Mouse (Mus musculus) megakaryocyte progenitor cell, adult 5-6 weeks (primary cell): ENCODE measurements around the gene M1ap. TPM values are rescaled to one million over a fixed set of nuclear protein-coding genes. Genes with fewer than 3 reads are reported as not detected.

Experiments used
- ATAC-seq: replicated peaks from 2 replicates; pipeline ENCODE4 v1.8.0; 2016; ENCODE audit warnings: mild to moderate bottlenecking, moderate TSS enrichment, inconsistent platforms; ENCODE audit not compliant: poor library complexity
- total RNA-seq, 2 experiments: library from RNA; stranded (forward) in 1 of 2; stranded (reverse) in 1 of 2; fragments of 157-497, 149-512 nt in 1 of 2; fragments of 200-1000 nt in 1 of 2; gene quantifications; 2 replicates each; pipeline versions ENCODE4 v1.2.3 to v1.2.4; 2015 to 2017

The M1ap gene
- total RNA-seq, 2 experiments from 2014 or later, result 5.1 to 8.0 TPM

- no peak for ATAC-seq
Observed at GRCm38 (mm10) chr6:83005444-83006011, 58.8 kb downstream of the M1ap start.

GRCm38 (mm10) chr6:83006114-83006513, 59.4 kb downstream of the M1ap start:
- peak; percentile 62 for ATAC-seq

GRCm38 (mm10) chr6:83008659-83009058, 62.0 kb downstream of the M1ap start:
- peak; percentile 25 for ATAC-seq

GRCm38 (mm10) chr6:83010010-83010409, 63.3 kb downstream of the M1ap start:
- peak; percentile 30; the same call in 1 of the 2 replicates for ATAC-seq

DNA sequence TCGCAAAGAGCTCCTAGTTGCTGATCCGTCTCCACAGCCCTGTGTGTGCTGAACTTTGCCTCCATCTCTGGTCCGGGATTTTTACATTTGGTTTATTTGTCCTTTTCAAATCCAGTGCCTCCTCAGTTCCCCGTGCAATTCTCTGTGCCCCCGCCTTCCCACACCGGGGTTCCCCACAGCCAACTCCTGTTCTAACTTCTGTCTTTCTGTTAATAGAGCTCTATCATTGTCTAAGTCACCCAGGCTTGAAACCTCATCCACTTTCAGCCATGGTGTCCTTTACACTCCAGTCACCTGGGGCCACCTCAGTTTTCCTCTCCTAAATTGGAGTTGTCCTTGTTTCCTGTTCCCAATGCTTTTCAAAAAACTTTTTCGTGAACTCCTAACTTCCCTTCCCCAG, 64.6 kb downstream of the M1ap start:
- no peak for ATAC-seq

- no peak for ATAC-seq
Observed at GRCm38 (mm10) chr6:83011756-83012155, 65.1 kb downstream of the M1ap start.

GRCm38 (mm10) chr6:83013444-83013843, 66.7 kb downstream of the M1ap start:
- ATAC-seq, result peak; percentile 37

GRCm38 (mm10) chr6:83014482-83015466, 68.1 kb downstream of the M1ap start:
- peak; percentile 77 for ATAC-seq

GRCm38 (mm10) chr6:83015749-83016148, 69.0 kb downstream of the M1ap start:
- no peak for ATAC-seq

DNA sequence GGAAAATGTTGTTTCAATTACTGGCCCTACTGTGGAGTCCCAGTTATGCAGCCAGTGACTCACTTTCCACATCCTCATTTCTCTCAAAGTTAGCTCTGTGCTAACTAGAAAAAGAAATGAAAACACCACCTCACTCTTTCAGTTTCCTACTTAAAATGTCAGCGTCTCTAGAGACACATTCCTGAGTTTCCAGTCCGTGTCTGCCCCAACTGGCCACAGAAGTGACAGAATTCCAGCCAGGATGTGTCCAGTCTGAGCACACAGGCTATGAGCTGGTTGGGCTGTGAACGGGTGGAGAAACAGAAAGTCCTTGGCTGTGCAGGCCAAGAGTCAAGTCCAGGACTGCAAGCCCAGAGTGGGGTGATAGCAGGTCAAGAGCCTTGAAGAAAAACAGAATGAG, 70.5 kb downstream of the M1ap start:
- ATAC-seq, result no peak

DNA sequence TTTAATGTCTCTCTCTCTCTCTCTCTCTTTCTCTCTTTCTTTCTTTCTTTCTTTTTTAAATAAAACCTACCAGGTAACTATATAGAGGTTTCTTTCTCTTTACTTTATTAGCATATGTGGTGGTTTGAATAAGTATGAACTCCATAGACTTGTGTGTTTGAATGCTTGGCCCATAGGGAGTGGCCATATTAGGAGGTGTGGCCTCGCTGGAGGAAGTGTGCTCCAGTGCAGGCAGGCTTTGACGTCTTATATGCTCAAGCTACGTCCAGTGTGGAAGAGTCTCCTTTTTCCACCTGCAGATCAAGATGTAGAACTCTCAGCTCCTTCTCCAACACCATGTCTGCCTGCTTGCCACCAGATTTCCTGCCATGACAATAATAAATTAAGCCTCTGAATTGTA, 72.3 kb downstream of the M1ap start:
- ATAC-seq, result no peak

GRCm38 (mm10) chr6:83020121-83020520, 73.4 kb downstream of the M1ap start:
- peak; percentile 78 for ATAC-seq

DNA sequence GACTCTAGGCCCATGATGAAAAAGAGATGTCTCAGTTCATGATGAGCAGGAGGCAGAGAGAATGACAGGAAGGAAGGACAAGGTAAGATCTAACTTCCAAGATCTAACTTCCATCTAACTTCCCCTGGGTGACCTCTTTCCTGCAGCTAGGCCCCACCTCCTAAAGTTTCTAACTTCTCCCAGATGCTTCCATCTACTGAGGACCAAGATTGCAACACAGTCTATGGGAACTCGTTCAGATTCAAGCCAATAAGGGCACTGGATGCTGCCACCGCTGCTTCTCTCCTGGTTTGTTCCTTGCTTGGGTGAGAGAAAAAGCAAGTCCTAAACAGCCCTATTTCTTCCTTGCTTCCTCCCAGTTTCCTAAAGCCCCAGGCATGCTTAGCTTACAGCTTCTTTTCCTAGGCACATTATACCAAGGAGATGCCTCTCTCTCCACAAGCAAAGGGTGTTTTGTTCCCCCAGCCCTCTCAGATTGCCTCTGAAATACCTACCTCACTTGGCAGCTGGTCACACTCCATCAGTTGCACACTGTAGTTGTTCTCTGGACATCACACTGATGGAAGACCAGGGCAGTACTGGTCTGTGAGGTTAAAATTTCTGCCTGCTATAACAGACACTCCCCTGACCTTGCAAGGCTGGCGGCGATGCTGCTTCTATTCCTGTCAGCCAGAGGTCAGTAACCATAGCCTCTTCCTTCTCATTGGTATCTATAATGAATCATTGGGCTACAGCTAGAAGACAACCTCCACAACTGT, 74.3 kb downstream of the M1ap start:
- ATAC-seq, result no peak

DNA sequence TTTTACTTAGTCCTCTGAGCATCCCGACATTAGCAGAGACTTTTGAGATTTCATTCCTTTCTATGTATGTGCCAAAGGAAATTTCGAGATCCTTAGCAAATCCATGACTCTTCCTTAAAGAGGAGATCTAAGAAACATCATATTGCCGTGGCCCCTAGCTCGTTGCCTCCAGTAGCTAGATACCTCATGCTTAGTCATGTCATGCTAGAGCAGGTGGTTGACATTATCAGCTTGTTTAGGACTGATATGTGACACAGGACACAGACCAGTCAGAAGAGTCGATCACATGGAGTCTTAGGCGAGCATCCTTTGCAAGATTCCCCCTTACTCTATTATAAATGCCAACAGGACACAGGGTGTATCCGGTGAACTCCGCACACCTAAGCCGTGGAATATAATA, 76.3 kb downstream of the M1ap start:
- no peak for ATAC-seq

- no peak for ATAC-seq
Observed at GRCm38 (mm10) chr6:83023786-83024185, 77.1 kb downstream of the M1ap start.

DNA sequence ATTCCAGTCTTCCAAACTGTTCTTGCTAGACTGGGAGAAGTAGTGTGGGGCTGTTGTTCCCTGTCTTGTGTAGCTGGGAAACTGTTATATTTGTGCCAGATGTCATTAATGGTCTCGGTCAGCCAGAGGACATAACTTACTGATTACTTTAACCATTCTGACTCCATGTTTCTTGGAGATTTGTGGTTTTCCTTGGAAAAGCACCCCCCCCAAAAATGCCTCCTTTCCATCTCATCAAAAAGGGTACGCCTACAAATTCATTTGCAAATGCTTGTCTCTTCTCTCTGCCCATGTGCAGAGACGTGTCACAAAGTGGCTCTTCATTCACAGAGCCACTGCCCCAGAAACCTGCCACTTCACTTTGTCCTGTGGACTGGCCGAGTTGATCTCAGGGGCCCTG, 77.7 kb downstream of the M1ap start:
- no peak for ATAC-seq

DNA sequence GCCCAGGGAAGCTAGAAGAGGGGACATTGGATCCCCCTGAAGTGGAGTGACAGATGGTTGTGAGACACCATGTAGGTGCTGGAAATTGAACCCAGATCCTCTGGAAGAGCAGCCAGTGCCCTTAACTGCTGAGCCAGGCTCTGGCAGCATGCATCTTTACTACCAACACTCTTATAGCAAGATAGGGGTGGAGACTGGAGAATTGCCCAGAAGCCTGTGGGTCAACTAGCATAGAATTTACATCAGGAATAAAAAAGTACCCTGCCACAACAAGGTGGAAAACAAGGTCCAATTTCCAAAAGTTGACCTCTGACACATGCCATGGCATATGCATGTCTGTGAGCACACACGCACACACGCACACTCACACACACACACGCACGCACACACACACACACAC, 78.5 kb downstream of the M1ap start:
- ATAC-seq, result no peak

DNA sequence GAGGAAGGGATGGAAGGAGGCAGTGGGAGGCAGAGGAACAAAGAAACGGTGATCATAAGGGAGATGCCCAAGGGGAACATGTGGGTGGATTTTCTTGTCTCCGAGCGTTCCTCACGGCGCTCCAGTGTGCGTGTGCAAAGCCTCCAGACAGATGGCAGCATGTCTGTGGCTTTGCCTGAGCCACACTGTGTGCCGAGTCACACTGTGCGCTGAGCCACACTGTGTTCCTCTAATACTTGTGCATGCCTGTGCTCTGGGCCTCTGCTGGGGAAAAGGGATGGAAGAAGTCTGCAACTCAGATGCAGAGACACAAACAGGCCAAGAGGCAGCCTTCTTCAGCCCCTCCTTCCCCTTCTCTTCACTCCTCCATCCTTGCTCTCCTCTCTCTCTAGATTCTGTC, 80.6 kb downstream of the M1ap start:
- ATAC-seq, result 0 out of 2 replicates have a peak, but pooled peaks have one; percentile 7

- no peak for ATAC-seq
Observed at GRCm38 (mm10) chr6:83027706-83028105, 81.0 kb downstream of the M1ap start.

GRCm38 (mm10) chr6:83029777-83030176, 83.1 kb downstream of the M1ap start:
- ATAC-seq, result no peak

GRCm38 (mm10) chr6:83031111-83031510, 84.4 kb downstream of the M1ap start:
- ATAC-seq, result no peak
